Mouse (Mus musculus) stomach, embryonic 16.5 days (tissue): ENCODE data around the gene Auts2. TPM values are rescaled to one million over a fixed set of nuclear protein-coding genes. Genes with fewer than 3 reads are reported as not detected.

Experiments
- ATAC-seq: fragments of 200-750 bp; cut with Nextera tagmentation; 2 replicates; pipeline ENCODE4 v1.8.0; 2017; ENCODE audit warnings: moderate number of reproducible peaks, moderate TSS enrichment; ENCODE audit not compliant: insufficient read depth, low FRiP score
- H3K27ac ChIP-seq: fragments of 300-500 bp; sonication (generic); 2 replicates; pipeline ENCODE4 v1.5.1; 2014; ENCODE audit warnings: low read length
- H3K27me3 ChIP-seq: fragments of 300-500 bp; sonication (generic); 2 replicates; pipeline ENCODE4 v1.6.1; 2014; ENCODE audit warnings: low read length, control low read depth, mixed read lengths; ENCODE audit not compliant: control insufficient read depth, insufficient read depth
- H3K36me3 ChIP-seq: fragments of 300-500 bp; sonication (generic); 2 replicates; pipeline ENCODE4 v1.6.1; 2014; ENCODE audit warnings: low read length; ENCODE audit not compliant: control insufficient read depth, insufficient read depth
- H3K4me1 ChIP-seq: fragments of 300-500 bp; sonication (generic); 2 replicates; pipeline ENCODE4 v1.6.1; 2014; ENCODE audit warnings: low read length, control low read depth, mixed read lengths; ENCODE audit not compliant: control insufficient read depth, insufficient read depth
- H3K4me2 ChIP-seq: fragments of 300-500 bp; sonication (generic); 2 replicates; pipeline ENCODE4 v1.6.1; 2014; ENCODE audit warnings: low read depth, low read length, mixed read lengths
- H3K4me3 ChIP-seq: fragments of 300-500 bp; sonication (generic); replicated peaks from 2 replicates; pipeline ENCODE4 v1.5.1; 2014; ENCODE audit warnings: mild to moderate bottlenecking, low read length
- H3K9ac ChIP-seq: fragments of 300-500 bp; sonication (generic); 2 replicates; pipeline ENCODE4 v1.6.1; 2014; ENCODE audit warnings: low read length
- H3K9me3 ChIP-seq: fragments of 300-500 bp; sonication (generic); replicated peaks from 2 replicates; pipeline ENCODE4 v1.6.1; 2016; ENCODE audit warnings: low read length, control low read depth; ENCODE audit not compliant: control insufficient read depth
- WGBS: fragments of 180-500 bp; shearing (Covaris S2); extraction: QIAGEN DNeasy Blood & Tissue Kit; methylation state at CpG from one replicate; pipeline ENCODE4 v1.1.7; 2014; 5-methylcytosine and 5-hydroxymethylcytosine counted together
- polyA plus RNA-seq: library from polyadenylated mRNA; unstranded; fragments of >200 nt; fragmentation: Nextera tagmentation; extraction: Ambion mirVana; gene quantifications from 2 replicates; pipeline ENCODE4 v1.2.1, GENCODE M21; 2015

Gene Auts2
- polyA plus RNA-seq, 1 experiment from 2014 or later: 20.1 TPM

DNA sequence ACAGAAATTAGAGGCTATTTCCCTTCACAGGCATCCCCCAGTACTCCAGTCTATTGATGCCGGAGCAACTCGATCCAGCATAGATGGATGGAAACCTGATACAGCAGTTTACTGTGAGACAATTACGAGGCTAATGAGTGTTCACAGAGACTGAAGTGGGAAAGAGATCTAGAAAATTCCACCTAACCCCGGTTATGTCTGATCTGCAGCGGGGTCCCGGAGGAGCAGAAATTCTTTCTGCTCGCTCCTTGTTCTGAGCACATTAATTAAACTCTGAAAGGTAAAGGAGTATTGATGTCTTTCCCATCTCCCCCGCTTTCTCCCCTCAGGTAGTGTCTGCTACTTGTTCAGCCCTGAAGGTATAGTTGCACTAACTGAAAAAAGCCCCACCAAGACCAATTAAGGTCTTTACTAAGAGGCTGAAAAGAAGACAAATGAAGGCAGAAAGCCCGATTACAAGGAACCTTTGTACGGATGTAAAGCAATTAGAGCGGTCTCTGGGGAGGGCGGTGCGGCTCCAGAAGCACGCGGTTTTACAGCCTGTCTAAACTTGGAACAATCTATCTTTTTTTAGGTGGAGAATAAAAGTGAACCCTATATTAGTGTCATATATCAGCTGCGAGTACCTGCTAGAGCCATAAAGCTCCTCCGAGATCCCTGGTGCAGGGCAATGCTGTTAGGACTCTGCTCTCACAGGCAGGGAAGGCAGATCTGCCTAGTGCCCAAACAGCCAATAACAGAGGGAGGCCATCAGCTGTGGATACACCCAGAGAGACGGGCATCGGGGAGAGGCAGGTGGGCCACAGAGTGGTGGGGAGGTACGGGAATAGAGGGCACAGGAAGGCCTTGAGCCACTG is 691.3 kb downstream of the Auts2 start:
- H3K9me3 ChIP-seq: no peaks in the 10 kb centered on the region
- no peak overlapping the region for H3K9ac ChIP-seq
- peak; percentile 50; the same call in 1 of the 2 replicates for ATAC-seq
- no peak overlapping the region for H3K27ac ChIP-seq
- H3K4me1 ChIP-seq: peaks cover 16% of the 10 kb centered on the region
- H3K4me3 ChIP-seq: no peak overlapping the region
- no peaks in the 10 kb centered on the region for H3K27me3 ChIP-seq
- no peaks in the 10 kb centered on the region for H3K36me3 ChIP-seq
- WGBS: 37% methylated on average over 20 of the region's 20 CpGs
- peak overlapping the region; percentile 22; the same call in 1 of the 2 replicates for H3K4me2 ChIP-seq

DNA sequence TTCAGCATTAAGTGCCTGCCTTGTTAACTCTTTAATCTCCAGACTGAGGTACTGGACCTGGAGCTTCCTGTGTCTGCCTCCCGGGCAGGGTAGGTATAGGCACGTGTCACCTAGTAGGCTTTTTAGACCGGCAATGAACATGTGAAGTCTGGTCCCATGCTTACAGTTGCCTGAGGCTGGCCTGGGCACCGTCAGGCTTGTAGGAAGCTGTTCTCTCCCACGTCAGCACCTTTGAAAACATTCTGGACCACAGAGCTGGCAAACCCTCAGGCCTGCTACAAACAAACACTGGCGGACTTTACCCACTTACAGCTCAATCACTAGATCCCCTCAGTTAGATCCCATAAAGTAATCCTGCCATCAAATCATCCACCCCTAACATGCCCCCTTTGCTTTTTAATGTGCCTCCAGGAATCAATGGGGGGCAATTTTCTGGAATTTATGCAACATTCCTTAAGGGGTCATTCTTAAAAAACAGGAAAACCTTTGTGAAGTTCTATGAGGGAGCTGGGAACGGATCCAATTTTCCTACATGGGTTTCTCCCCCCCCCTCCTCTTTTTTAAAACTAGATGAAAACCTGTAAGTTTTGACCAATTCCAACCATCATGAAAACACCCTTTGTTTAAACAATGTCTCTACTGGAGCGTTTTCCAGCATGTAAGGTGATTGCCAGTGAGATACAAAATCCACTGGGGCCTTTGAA is 692.4 kb downstream of the Auts2 start:
- no peak for ATAC-seq
- Histone ChIP-seq H3K27ac (0 out of 2 replicates have a peak overlapping the region, but pooled peaks have one; percentile 1), H3K9me3 (no peaks in the 10 kb centered on the region), H3K36me3 (no peaks in the 10 kb centered on the region), H3K4me2 (no peak overlapping the region), H3K9ac (no peak overlapping the region), H3K4me3 (no peak overlapping the region), H3K27me3 (no peaks in the 10 kb centered on the region), H3K4me1 (peaks cover 16% of the 10 kb centered on the region)
- WGBS: 59% methylated on average over 8 of the region's 8 CpGs

DNA sequence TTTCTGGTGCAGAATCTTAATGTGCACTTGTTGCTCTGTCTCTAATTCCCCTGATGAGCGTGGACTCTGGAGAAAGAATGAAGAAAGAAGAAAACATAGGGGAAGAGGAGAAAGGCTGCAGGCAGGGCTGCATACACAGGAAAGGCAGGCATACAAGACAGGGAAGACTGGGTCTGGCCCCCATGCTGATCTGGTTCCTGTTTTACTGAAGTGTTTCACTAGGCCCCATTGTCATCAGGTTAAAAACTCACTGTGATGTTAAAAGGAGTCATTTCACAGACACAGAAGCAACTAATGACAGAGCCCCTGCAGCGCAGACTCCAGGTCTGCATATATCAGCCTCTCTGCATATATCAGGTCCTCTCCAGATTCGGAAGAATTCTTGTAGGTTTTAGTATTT is 693.5 kb downstream of the Auts2 start:
- Histone ChIP-seq H3K27me3 (no peaks in the 10 kb centered on the region), H3K4me3 (no peak overlapping the region), H3K36me3 (no peaks in the 10 kb centered on the region), H3K4me1 (peaks cover 11% of the 10 kb centered on the region), H3K9ac (no peak overlapping the region), H3K27ac (no peak overlapping the region), H3K9me3 (no peaks in the 10 kb centered on the region), H3K4me2 (no peak overlapping the region)
- 87% methylated on average over 3 of the region's 3 CpGs for WGBS
- ATAC-seq: no peak

DNA sequence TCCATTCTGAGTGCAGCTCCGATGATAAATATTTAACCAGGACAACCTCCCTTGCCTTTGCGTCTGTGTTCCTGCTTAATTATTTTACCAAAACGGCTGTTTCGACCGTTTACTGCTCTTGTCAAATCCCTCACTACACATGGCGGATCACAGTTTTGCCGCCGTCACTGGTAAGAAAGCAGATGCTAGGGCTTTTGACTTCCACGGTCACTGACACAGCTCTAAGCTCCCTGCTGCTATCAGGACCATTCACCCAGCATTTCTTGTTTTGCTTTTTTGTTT is 698.7 kb downstream of the Auts2 start:
- Histone ChIP-seq H3K27ac (no peak overlapping the region), H3K9me3 (no peaks in the 10 kb centered on the region), H3K27me3 (no peaks in the 10 kb centered on the region), H3K4me1 (0 out of 2 replicates have a peak, but pooled peaks cover 5% of the 10 kb centered on the region), H3K36me3 (no peaks in the 10 kb centered on the region), H3K4me2 (no peak overlapping the region), H3K9ac (no peak overlapping the region), H3K4me3 (no peak overlapping the region)
- ATAC-seq: no peak
- 40% methylated on average over 9 of the region's 9 CpGs for WGBS

DNA sequence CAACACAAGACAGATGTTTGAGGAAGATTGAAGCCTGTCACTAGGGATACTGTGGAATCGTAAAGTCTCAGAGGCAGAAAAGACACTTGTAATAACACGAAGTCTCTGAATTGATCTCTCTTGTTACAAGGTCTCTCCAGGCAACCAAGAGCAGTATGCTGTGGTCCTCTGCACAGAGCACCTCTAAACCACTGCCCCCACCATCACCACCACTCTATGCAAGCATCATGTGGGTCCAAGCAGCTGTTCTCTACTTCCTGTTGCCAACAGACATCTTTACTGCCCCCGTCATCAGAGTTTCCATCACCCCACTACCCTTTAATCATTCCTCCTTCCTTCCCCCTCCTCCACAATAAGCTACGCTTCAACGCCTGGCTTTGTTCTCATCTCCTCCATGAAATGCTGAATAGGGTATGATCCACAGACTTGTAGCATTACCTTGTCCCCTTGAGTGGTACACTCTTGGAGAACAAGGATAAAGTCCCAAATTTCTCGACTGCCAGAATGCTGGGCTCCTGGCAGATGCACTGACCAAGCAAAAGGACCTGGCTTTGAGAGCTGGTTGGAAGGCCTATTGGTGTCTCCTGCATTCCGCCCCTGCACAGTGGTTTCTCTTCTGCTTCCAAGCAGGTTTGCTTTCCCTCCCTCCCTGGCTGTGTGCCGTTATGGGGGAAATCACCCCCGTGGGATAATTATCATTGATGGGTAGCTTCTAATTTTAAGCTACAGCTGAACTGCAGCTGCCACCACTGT is 699.2 kb downstream of the Auts2 start:
- no peak overlapping the region for H3K4me2 ChIP-seq
- H3K4me1 ChIP-seq: 0 out of 2 replicates have a peak, but pooled peaks cover 5% of the 10 kb centered on the region
- H3K27me3 ChIP-seq: no peaks in the 10 kb centered on the region
- no peak overlapping the region for H3K9ac ChIP-seq
- no peak overlapping the region for H3K4me3 ChIP-seq
- no peak for ATAC-seq
- no peak overlapping the region for H3K27ac ChIP-seq
- no peaks in the 10 kb centered on the region for H3K9me3 ChIP-seq
- no peaks in the 10 kb centered on the region for H3K36me3 ChIP-seq
- WGBS: 59% methylated on average over 9 of the region's 9 CpGs

DNA sequence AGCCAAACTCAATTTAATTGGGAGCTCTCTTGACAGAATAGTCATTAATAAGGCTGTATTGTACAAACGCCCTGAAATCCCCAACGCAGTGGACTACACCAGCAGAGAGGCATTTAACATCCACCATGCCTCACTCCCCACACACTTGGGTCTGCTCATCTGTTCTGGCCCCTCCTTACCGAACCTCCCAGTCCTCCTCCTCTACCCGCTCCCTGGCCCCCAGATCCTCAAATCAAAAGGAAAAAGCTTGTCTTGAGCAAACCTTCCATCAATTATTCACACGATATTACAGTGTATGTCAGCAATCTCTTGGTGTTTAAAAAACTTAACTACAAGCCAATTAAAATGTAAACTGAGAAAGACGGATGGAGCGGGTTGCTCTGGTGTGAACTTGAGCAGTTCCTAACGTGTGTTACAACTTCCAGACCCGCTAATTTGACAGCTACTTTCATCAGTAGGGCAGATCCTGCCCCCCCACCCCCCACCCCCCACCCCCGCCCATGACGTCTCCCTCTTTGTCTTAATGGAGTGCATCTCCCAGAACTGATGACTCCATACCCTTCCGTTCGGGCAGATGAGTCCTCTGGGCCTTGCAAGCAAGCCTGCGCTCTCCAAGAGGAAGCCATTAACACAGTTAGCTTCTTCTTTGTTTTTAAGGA is 703.4 kb downstream of the Auts2 start:
- 35% methylated on average over 14 of the region's 14 CpGs for WGBS
- ATAC-seq: peak; percentile 75
- no peaks in the 10 kb centered on the region for H3K27me3 ChIP-seq
- H3K27ac ChIP-seq: no peak overlapping the region
- 0 out of 2 replicates have a peak, but pooled peaks cover 5% of the 10 kb centered on the region for H3K4me1 ChIP-seq
- no peaks in the 10 kb centered on the region for H3K9me3 ChIP-seq
- H3K9ac ChIP-seq: no peak overlapping the region
- H3K36me3 ChIP-seq: no peaks in the 10 kb centered on the region
- no peak overlapping the region for H3K4me2 ChIP-seq
- no peak overlapping the region for H3K4me3 ChIP-seq

DNA sequence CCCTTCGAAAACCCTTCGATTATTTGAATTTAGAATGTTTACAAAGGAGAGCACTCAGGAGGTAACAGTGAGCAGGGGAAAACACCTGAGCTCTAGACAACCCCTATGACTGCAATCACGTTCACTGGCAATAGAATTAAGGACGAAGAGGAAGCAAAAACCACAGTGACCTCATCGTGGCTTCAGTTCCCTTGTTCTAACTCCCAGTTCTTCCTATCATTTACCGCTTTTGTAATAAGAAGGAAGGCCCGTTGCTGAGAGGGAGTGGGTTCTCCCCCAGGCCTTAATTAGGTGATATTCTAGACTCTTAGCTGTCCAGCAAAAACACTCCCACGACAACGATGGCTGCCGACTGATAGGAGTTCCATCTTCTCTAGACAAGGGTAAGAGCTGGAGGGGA is 704.1 kb downstream of the Auts2 start:
- no peaks in the 10 kb centered on the region for H3K36me3 ChIP-seq
- no peak overlapping the region for H3K9ac ChIP-seq
- H3K27me3 ChIP-seq: no peaks in the 10 kb centered on the region
- no peaks in the 10 kb centered on the region for H3K9me3 ChIP-seq
- no peak overlapping the region for H3K4me3 ChIP-seq
- no peak overlapping the region for H3K27ac ChIP-seq
- 0 out of 2 replicates have a peak, but pooled peaks cover 5% of the 10 kb centered on the region for H3K4me1 ChIP-seq
- no peak for ATAC-seq
- H3K4me2 ChIP-seq: no peak overlapping the region
- WGBS: 61% methylated on average over 10 of the region's 10 CpGs

DNA sequence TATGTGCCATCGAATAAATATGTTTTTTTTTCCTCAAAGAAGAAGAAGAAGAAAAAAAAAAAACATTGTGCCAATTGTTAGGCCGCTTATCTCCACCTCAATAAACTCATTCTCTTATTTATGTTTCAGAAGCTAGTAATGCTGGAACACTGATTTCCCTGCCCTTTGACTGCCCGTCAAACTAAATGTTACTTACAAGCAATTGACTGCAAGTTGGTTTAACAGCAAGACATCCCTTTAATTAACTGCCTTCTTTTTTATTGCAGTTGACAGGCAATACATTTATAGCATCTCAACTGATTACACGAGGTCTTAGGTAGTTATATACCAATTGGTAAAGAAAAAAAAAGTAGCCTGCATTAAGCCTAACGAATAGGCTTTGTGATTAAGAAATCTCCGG is 705.1 kb downstream of the Auts2 start:
- Histone ChIP-seq H3K4me3 (no peak overlapping the region), H3K4me1 (0 out of 2 replicates have a peak, but pooled peaks cover 5% of the 10 kb centered on the region), H3K27ac (no peak overlapping the region), H3K9me3 (no peaks in the 10 kb centered on the region), H3K9ac (no peak overlapping the region), H3K4me2 (no peak overlapping the region), H3K27me3 (no peaks in the 10 kb centered on the region), H3K36me3 (no peaks in the 10 kb centered on the region)
- WGBS: 72% methylated on average over 6 of the region's 6 CpGs
- ATAC-seq: no peak
